ENCODE assay signal across 25 mouse cellular contexts in genomic region chr11:75951895-75952294, GRCm38 (mm10). TPM values are rescaled to one million over a fixed set of nuclear protein-coding genes. Genes with fewer than 3 reads are reported as not detected.
DNase-seq lines count a peak whose midpoint lies in the region; ATAC-seq and TF ChIP-seq lines count a peak whose summit lies in the region.
"Had no signal": no experiment of that assay in that cellular context is flagged by ENCODE, and none has a peak within 500 bp of the region (broad histone marks: within the 10 kb centered on the region; RNA-seq: fewer than 3 reads in every experiment).

No protein-coding gene starts in this region.

- no peaks in the 10 kb centered on the region for H3K9me3 ChIP-seq in liver, postnatal 0 days (ENCODE audit: low read length)
- H3K9me3 ChIP-seq in liver, embryonic 11.5 days (ENCODE audit: control insufficient read depth, low read length) = no peaks in the 10 kb centered on the region
- H3K9me3 ChIP-seq in CH12.LX (replicated peaks; ENCODE audit: low read length) = no peaks in the 10 kb centered on the region
- H3K9me3 ChIP-seq: embryonic facial prominence, embryonic 10.5 days; embryonic facial prominence, embryonic 12.5 days; forebrain, embryonic 10.5 days; forebrain, embryonic 12.5 days had no signal

- TF ChIP-seq EP300 in liver, postnatal 0 days (IDR thresholded peaks at IDR 0.05; ENCODE audit: low read depth) = no peak
- TF ChIP-seq EP300 in CH12.LX (IDR thresholded peaks at IDR 0.05; ENCODE audit: low read length) = no peak

- no peak for ATAC-seq in liver, postnatal 0 days
- no peak for ATAC-seq in liver, embryonic 11.5 days (replicated peaks; ENCODE audit: low FRiP score)
- ATAC-seq: CD4-positive, CD25-positive, alpha-beta regulatory T cell, adult 4 months; forebrain, embryonic 14.5 days; forebrain, embryonic 16.5 days had no signal

- no peaks in the 10 kb centered on the region for H3K79me2 ChIP-seq in CH12.LX (replicated peaks; ENCODE audit: control insufficient read depth, extremely low read depth, insufficient read depth, poor library complexity, severe bottlenecking)

- no peak overlapping the region for H3K4me2 ChIP-seq in liver, postnatal 0 days (ENCODE audit: low read depth, low read length)
- no peak overlapping the region for H3K4me2 ChIP-seq in liver, embryonic 11.5 days
- H3K4me2 ChIP-seq in CH12.LX (ENCODE audit: insufficient read depth, low read depth, poor library complexity, severe bottlenecking) = no peak overlapping the region
- H3K4me2 ChIP-seq: embryonic facial prominence, embryonic 12.5 days; forebrain, embryonic 12.5 days had no signal

- H3K27me3 ChIP-seq in liver, postnatal 0 days (ENCODE audit: insufficient read depth, low read length) = no peaks in the 10 kb centered on the region
- H3K27me3 ChIP-seq in liver, embryonic 11.5 days (replicated peaks; ENCODE audit: control insufficient read depth, insufficient read depth, low read length) = no peaks in the 10 kb centered on the region
- H3K27me3 ChIP-seq in CH12.LX (replicated peaks) = no peaks in the 10 kb centered on the region
- H3K27me3 ChIP-seq: embryonic facial prominence, embryonic 12.5 days; forebrain, embryonic 12.5 days had no signal

- WGBS in liver, postnatal 0 days (ENCODE audit: insufficient replicate concordance) = 57% methylated on average over 5 of the region's 5 CpGs
- 70% methylated on average over 5 of the region's 5 CpGs for WGBS in liver, embryonic 11.5 days

- TF ChIP-seq CTCF in liver, postnatal 0 days (IDR thresholded peaks at IDR 0.05; ENCODE audit: low read depth) = no peak
- TF ChIP-seq CTCF in CH12.LX (conservative IDR thresholded peaks at IDR 0.05 in 1 of 2, IDR thresholded peaks at IDR 0.05 in 1 of 2; ENCODE audit: low read depth in 2 of 2, low read length in 2 of 2) = no peak

- DNase-seq in liver, postnatal 0 days = peak; percentile 8
- no peak for DNase-seq in liver, embryonic 11.5 days (ENCODE audit: low spot score)
- DNase-seq in CH12.LX (ENCODE audit: extremely low read depth) = no peak
- DNase-seq in MN1 (ENCODE audit: low spot score) = peak; percentile 41
- no peak for DNase-seq in embryo, embryonic 10 days (ENCODE audit: low spot score)
- DNase-seq in left cerebral cortex, adult 18-20 months (ENCODE audit: low spot score in 2 of 2) = no peak
- DNase-seq: adrenal gland, adult 2 months; adrenal gland, postnatal 10 days; adrenal gland, postnatal 25 days; B cell, adult 2 months; cerebellum, adult 11 months; cerebellum, adult 18-20 months; cerebellum, adult 8-10 months; cerebellum, adult 9-11 months; cerebellum, postnatal 14 days; cerebellum, postnatal 36 days had no signal

- TF ChIP-seq POLR2A in CH12.LX (IDR thresholded peaks at IDR 0.05; ENCODE audit: low read depth, low read length) = no peak

- dilution Hi-C loops in CH12.LX (cut with MboI; ENCODE audit: extremely low pct_ligation_motif_present, extremely low pct_unique_long_range_greater_than_20kb, low sequenced_read_pairs) = no loop called here

- H3K4me1 ChIP-seq in liver, postnatal 0 days (ENCODE audit: insufficient read depth) = no peaks in the 10 kb centered on the region
- no peaks in the 10 kb centered on the region for H3K4me1 ChIP-seq in liver, embryonic 11.5 days (replicated peaks; ENCODE audit: control insufficient read depth, insufficient read depth, low read length)
- H3K4me1 ChIP-seq in CH12.LX (ENCODE audit: control insufficient read depth in 1 of 2, insufficient read depth in 2 of 2) = peaks cover 0 to 6% of the 10 kb centered on the region in 2 experiments; a peak in 1 of 4 replicates
- H3K4me1 ChIP-seq: embryonic facial prominence, embryonic 12.5 days had no signal

- H3K4me3 ChIP-seq in liver, postnatal 0 days (ENCODE audit: low read depth, low read length) = no peak overlapping the region
- H3K4me3 ChIP-seq in liver, embryonic 11.5 days (ENCODE audit: low read depth, low read length) = no peak overlapping the region
- H3K4me3 ChIP-seq in CH12.LX (replicated peaks in 1 of 3; ENCODE audit: low read depth in 2 of 3, low read length in 2 of 3, poor library complexity in 1 of 3) = no peak overlapping the region
- H3K4me3 ChIP-seq: embryonic facial prominence, embryonic 10.5 days; embryonic facial prominence, embryonic 12.5 days; forebrain, embryonic 10.5 days; forebrain, embryonic 12.5 days had no signal

- H3K27ac ChIP-seq in liver, postnatal 0 days (ENCODE audit: low read depth) = no peak overlapping the region
- no peak overlapping the region for H3K27ac ChIP-seq in liver, embryonic 11.5 days (ENCODE audit: low read depth, low read length)
- no peak overlapping the region for H3K27ac ChIP-seq in CH12.LX (ENCODE audit: insufficient read depth, low read depth)
- H3K27ac ChIP-seq: embryonic facial prominence, embryonic 10.5 days; embryonic facial prominence, embryonic 12.5 days; forebrain, embryonic 10.5 days; forebrain, embryonic 12.5 days had no signal

- in situ Hi-C loops in CH12.LX (cut with MboI; ENCODE audit: low pct_ligation_motif_present, low pct_unique_long_range_greater_than_20kb, low sequenced_read_pairs) = no loop called here

- H3K36me3 ChIP-seq in liver, postnatal 0 days (replicated peaks; ENCODE audit: insufficient read depth, low read length) = no peaks in the 10 kb centered on the region
- H3K36me3 ChIP-seq in liver, embryonic 11.5 days (ENCODE audit: control insufficient read depth, insufficient read depth, low read length) = no peaks in the 10 kb centered on the region
- H3K36me3 ChIP-seq in CH12.LX (replicated peaks in 1 of 2; ENCODE audit: control insufficient read depth in 1 of 2, insufficient read depth in 1 of 2, low read length in 1 of 2) = no peaks in the 10 kb centered on the region
- H3K36me3 ChIP-seq: embryonic facial prominence, embryonic 10.5 days; embryonic facial prominence, embryonic 12.5 days; forebrain, embryonic 10.5 days; forebrain, embryonic 12.5 days had no signal

- no peak overlapping the region for H3K9ac ChIP-seq in liver, postnatal 0 days (replicated peaks)
- no peak overlapping the region for H3K9ac ChIP-seq in liver, embryonic 11.5 days (ENCODE audit: low read depth, low read length)
- H3K9ac ChIP-seq in CH12.LX (ENCODE audit: insufficient read depth, low read depth) = no peak overlapping the region
- H3K9ac ChIP-seq: embryonic facial prominence, embryonic 12.5 days; forebrain, embryonic 12.5 days had no signal

- TF ChIP-seq RAD21 in CH12.LX (IDR thresholded peaks at IDR 0.05; ENCODE audit: low read depth, low read length) = no peak

TF ChIP-seq in CH12.LX, 34 proteins besides CTCF, POLR2A, EP300 and RAD21:
- no peak for TF ChIP-seq MEF2A (IDR thresholded peaks at IDR 0.05; ENCODE audit: borderline replicate concordance, low read depth, low read length)
- peak; percentile 67; the same call in 1 of the 2 replicates for TF ChIP-seq MAFK (IDR thresholded peaks at IDR 0.05; ENCODE audit: insufficient replicate concordance, low read length)

RNA-seq across cellular contexts. Expression of gene Rph3al, which starts 13.7 kb away (rescaled TPM):
- 0.83 and 0.86 TPM in 2 replicates for polyA plus RNA-seq in liver, postnatal 0 days (2015; fragmentation: Nextera tagmentation; extraction: Ambion mirVana)
- 1.4 and 1.5 TPM in 2 replicates for polyA plus RNA-seq in liver, embryonic 11.5 days (2014; fragmentation: Nextera tagmentation; extraction: Ambion mirVana)
- total RNA-seq in CH12.LX (2012; rRNA removed) (0.21 and 0.34 TPM in 2 replicates), CH12.LX (2014; rRNA removed) (0.16 TPM in 1 of 2 replicates, not detected in the other)
- 0.39 and 0.55 TPM in 2 replicates for polyA plus RNA-seq in CH12.LX (2012; ENCODE audit: insufficient read length, low read depth)
- total RNA-seq in left cerebral cortex, adult 18-20 months (2021) = 1 to 10 TPM; 1.9 to 2.7 TPM

RNA-seq across cellular contexts. Expression of gene 1700016K19Rik, which starts 47.8 kb away (rescaled TPM):
- not detected in 2 replicates for polyA plus RNA-seq in liver, postnatal 0 days (2015; fragmentation: Nextera tagmentation; extraction: Ambion mirVana)
- polyA plus RNA-seq in liver, embryonic 11.5 days (2014; fragmentation: Nextera tagmentation; extraction: Ambion mirVana) = not detected in 2 replicates
- total RNA-seq in CH12.LX (2012; rRNA removed) (0.76 TPM in 1 of 2 replicates, not detected in the other), CH12.LX (2014; rRNA removed) (not detected in 2 replicates)
- polyA plus RNA-seq in CH12.LX (2012; ENCODE audit: insufficient read length, low read depth) = 0.53 TPM in 1 of 2 replicates, not detected in the other
- total RNA-seq in left cerebral cortex, adult 18-20 months (2021) = 1 to 10 TPM; 2.3 to 4.8 TPM
- total RNA-seq: adrenal gland, adult 2 months; adrenal gland, postnatal 10 days; adrenal gland, postnatal 25 days; adrenal gland, postnatal 4 days; common myeloid progenitor, adult 5-6 weeks had no signal
- polyA plus RNA-seq: adrenal gland, adult 2 months; CD4-positive, CD25-positive, alpha-beta regulatory T cell, adult 4 months had no signal

Comparison
In these comparisons a context has a peak if more than half of its experiments do, and no peak if none do; other contexts are left out.
1. DNase-seq: peak in liver, postnatal 0 days (single experiment) and MN1 (single experiment); none in liver, embryonic 11.5 days (single experiment), CH12.LX (single experiment), embryo, embryonic 10 days (single experiment) and left cerebral cortex, adult 18-20 months (0 of 2).